Mouse (Mus musculus) myocyte (in vitro differentiated cells): Measurements from ENCODE around the gene Usp48. TPM values are rescaled to one million over a fixed set of nuclear protein-coding genes. Genes with fewer than 3 reads are reported as not detected.
A peak's percentile ranks its signal among the peaks of the same experiment; 100 is the strongest.

ENCODE experiments used
- H3K27me3 ChIP-seq: one replicate; pipeline ENCODE4 v1.6.1; 2011; ENCODE audit not compliant: control insufficient read depth, insufficient read depth, insufficient read length
- H3K36me3 ChIP-seq: one replicate; pipeline ENCODE4 v1.6.1; 2011; ENCODE audit not compliant: control insufficient read depth, insufficient read depth
- H3K4me2 ChIP-seq: one replicate; pipeline ENCODE4 v1.6.1; 2011; ENCODE audit warnings: low read depth, control low read depth
- H3K4me3 ChIP-seq: one replicate; pipeline ENCODE4 v1.5.1; 2011; ENCODE audit warnings: mild to moderate bottlenecking, control low read depth, moderate library complexity
- H3K79me2 ChIP-seq: one replicate; pipeline ENCODE4 v1.6.1; 2011; ENCODE audit not compliant: control insufficient read depth, insufficient read depth
- H3ac ChIP-seq: one replicate; pipeline ENCODE4 v1.6.1; 2011; ENCODE audit not compliant: control insufficient read depth, insufficient read length
- CEBPB ChIP-seq: IDR thresholded peaks from 2 replicates; pipeline ENCODE4 v1.6.1; 2011; ENCODE audit warnings: mild to moderate bottlenecking, moderate library complexity; ENCODE audit not compliant: poor library complexity, insufficient read depth, severe bottlenecking
- E2F4 ChIP-seq: IDR thresholded peaks from one replicate; pipeline ENCODE4 v1.6.1; 2011; ENCODE audit warnings: mild to moderate bottlenecking, control low read depth, moderate library complexity; ENCODE audit not compliant: insufficient read depth
- MAX ChIP-seq: IDR thresholded peaks from one replicate; pipeline ENCODE4 v1.6.1; 2011; ENCODE audit warnings: low read depth, mild to moderate bottlenecking, control low read depth
- MYOD1 ChIP-seq, 3 experiments: IDR thresholded peaks; one replicate each; pipeline ENCODE4 v1.6.1; 2011; ENCODE audit warnings: control low read depth in 2 of 3, low read depth in 2 of 3, mild to moderate bottlenecking in 2 of 3, moderate library complexity in 1 of 3; ENCODE audit not compliant: insufficient read length in 2 of 3, control insufficient read depth in 1 of 3
- MYOG ChIP-seq, 3 experiments: IDR thresholded peaks; one replicate each; pipeline ENCODE4 v1.6.1; 2011; ENCODE audit warnings: control low read depth in 2 of 3, low read depth in 2 of 3, mild to moderate bottlenecking in 2 of 3; ENCODE audit not compliant: insufficient read length in 2 of 3, control insufficient read depth in 1 of 3, insufficient read depth in 1 of 3
- POLR2A ChIP-seq: IDR thresholded peaks from one replicate; pipeline ENCODE4 v1.6.1; 2011; ENCODE audit warnings: low read depth, mild to moderate bottlenecking, control low read depth, moderate library complexity; ENCODE audit not compliant: insufficient read length
- POLR2AphosphoS2 ChIP-seq: IDR thresholded peaks from one replicate; pipeline ENCODE4 v1.6.1; 2011; ENCODE audit warnings: low read depth, control low read depth; ENCODE audit not compliant: insufficient read length
- REST ChIP-seq: IDR thresholded peaks from one replicate; pipeline ENCODE4 v1.6.1; 2011; ENCODE audit warnings: mild to moderate bottlenecking, control low read depth, moderate library complexity; ENCODE audit not compliant: insufficient read depth, insufficient read length
- SRF ChIP-seq: IDR thresholded peaks from one replicate; pipeline ENCODE4 v1.6.1; 2011; ENCODE audit warnings: low read depth; ENCODE audit not compliant: control insufficient read depth, insufficient read length
- TCF12 ChIP-seq: IDR thresholded peaks from one replicate; pipeline ENCODE4 v1.6.1; 2011; ENCODE audit warnings: mild to moderate bottlenecking, control low read depth; ENCODE audit not compliant: poor library complexity, insufficient read depth, severe bottlenecking
- TCF3 ChIP-seq: IDR thresholded peaks from one replicate; pipeline ENCODE4 v1.6.1; 2011; ENCODE audit warnings: low read depth, control low read depth; ENCODE audit not compliant: insufficient read length
- USF1 ChIP-seq: IDR thresholded peaks from one replicate; pipeline ENCODE4 v1.6.1; 2011; ENCODE audit warnings: low read depth, mild to moderate bottlenecking, control low read depth, moderate library complexity
- polyA plus RNA-seq: library from polyadenylated mRNA; unstranded; fragments of >200 nt; fragmentation: generic; extraction: Trizol; gene quantifications from one replicate; pipeline ENCODE4 v1.2.1, GENCODE M21; 2012; ENCODE audit warnings: missing spikeins

Usp48 gene
- polyA plus RNA-seq, 1 experiment: 14.2 TPM

DNA sequence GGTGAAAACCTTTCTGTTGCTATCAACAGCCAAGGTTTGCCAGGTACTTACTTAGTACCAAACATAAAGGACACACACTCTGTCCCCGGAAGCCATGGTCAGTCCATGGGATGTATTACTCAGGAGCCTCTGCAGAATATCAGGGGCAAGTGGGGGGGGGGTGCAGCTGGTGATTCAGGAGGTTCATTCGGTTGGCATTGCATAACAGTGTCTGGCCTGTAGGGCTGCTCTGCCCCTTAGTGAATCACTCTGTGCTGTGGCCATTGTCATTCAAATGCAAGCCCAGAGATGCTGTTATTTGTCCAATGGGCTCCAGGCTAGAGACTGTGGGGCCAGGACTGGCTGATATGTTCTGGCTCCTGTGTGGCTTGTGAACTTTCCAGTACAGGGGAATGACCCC, 111.0 kb downstream of the Usp48 start:
- Histone ChIP-seq H3K27me3 (peaks cover 21% of the 10 kb centered on the region), H3K79me2 (no peaks in the 10 kb centered on the region), H3K36me3 (no peaks in the 10 kb centered on the region), H3K4me3 (no peak overlapping the region), H3K4me2 (no peak overlapping the region), H3ac (no peak overlapping the region)
- TF ChIP-seq CEBPB (peak; percentile 66), POLR2AphosphoS2 (no peak)

DNA sequence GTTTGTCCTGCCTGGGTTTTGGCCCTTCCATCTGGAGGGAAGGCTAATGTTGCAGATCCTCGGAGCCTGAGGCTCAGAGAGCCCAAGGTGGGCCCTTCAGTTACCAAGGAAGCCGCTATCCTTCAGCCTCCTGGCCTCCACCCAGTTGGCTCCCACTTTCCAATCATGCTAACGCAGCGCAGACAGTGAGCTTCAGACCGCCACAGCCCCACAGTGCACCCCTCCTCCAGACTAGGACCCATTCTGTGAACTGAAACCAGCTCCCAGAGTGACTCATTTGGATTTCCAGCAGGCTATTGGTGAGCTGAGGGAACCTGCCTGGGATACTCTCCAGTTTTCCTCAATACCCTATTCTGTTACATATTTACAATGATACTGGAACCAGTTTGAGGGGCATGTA, 111.8 kb downstream of the Usp48 start:
- TF ChIP-seq USF1: no peak
- TF ChIP-seq POLR2A: no peak
- H3K4me3 ChIP-seq: no peak overlapping the region
- H3K79me2 ChIP-seq: no peaks in the 10 kb centered on the region
- H3K36me3 ChIP-seq: no peaks in the 10 kb centered on the region
- H3K4me2 ChIP-seq: no peak overlapping the region
- H3ac ChIP-seq: no peak overlapping the region
- peaks cover 16% of the 10 kb centered on the region for H3K27me3 ChIP-seq

DNA sequence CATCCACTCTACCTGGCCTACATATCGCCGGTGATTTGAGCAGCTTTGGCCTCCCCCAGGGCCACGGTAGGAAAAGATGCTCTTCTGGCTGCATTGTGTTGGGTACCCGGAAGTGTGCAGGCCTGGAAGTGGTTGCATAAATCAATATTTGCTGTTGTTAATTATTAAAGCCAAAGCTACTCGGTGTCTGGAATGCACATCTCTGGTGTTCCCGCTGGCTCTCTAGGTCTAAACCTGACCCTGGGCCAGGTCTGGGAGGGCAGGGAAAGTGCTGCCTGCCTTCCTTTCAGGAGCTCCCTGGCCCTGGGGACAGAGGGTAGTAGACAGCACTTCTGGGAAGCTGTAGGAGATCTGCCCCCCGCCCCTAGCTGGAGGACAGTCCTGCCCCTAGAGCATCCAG, 113.0 kb downstream of the Usp48 start:
- H3K4me3 ChIP-seq: no peak overlapping the region
- H3K36me3 ChIP-seq: no peaks in the 10 kb centered on the region
- H3ac ChIP-seq: no peak overlapping the region
- H3K4me2 ChIP-seq: peak overlapping the region; percentile 96
- peaks cover 22% of the 10 kb centered on the region for H3K27me3 ChIP-seq
- TF ChIP-seq MAX (no peak), MYOD1 (IDR thresholded peaks at IDR 0.05; ENCODE audit: control insufficient read depth in 1 of 3, insufficient read length in 2 of 3, low read depth in 2 of 3) (no peak), POLR2A (no peak), USF1 (no peak), MYOG (IDR thresholded peaks at IDR 0.05; ENCODE audit: control insufficient read depth in 1 of 3, insufficient read depth in 1 of 3, insufficient read length in 2 of 3, low read depth in 2 of 3) (no peak), TCF12 (no peak), CEBPB (no peak), SRF (no peak), POLR2AphosphoS2 (no peak), TCF3 (no peak), REST (no peak), E2F4 (no peak)
- H3K79me2 ChIP-seq: no peaks in the 10 kb centered on the region

DNA sequence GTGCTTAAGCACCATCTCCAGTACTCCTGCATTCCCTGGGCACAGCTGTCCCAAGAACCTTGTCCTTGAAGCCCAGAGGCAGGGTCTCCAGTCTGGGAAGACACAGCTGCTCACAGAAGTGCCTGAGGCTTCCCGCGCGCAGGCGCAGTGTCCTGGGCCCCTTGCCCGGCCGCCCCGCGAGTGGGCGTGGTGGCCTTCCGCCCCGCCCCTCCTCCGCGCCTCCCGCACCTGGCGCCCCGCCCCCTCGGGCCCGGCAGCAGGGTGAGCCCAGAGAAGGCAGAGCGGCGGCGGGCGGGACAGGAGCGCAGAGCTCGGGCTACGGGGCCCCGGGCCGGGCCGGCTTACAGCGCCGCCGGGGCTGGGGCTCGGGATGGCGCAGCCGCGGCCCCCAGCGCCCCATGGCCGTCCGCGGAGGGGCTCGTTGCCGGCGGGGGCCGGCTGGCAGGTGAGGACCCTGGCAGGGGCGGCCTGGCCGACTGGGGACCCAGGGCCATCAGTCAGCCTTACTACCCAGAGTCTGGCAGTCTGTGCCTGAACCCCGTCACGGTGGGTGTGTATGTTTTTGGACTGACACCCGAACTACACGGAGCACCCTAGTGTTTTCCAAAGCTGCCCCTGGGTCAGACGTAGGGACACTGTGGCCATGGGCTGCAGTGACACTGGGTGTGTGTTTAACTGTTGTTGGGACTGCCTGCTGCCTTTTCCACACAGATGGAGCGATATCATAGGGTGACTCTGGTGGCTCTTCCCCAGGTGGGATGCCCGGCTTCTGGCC, 113.8 kb downstream of the Usp48 start:
- Histone ChIP-seq H3K27me3 (peaks cover 24% of the 10 kb centered on the region), H3ac (no peak overlapping the region), H3K4me2 (peak overlapping the region; percentile 96), H3K36me3 (no peaks in the 10 kb centered on the region), H3K79me2 (no peaks in the 10 kb centered on the region), H3K4me3 (no peak overlapping the region)
- TF ChIP-seq MYOD1 (IDR thresholded peaks at IDR 0.05; ENCODE audit: control insufficient read depth in 1 of 3, insufficient read length in 2 of 3, low read depth in 2 of 3) (peak in 2 of 3 experiments; percentile 6 to 56), POLR2AphosphoS2 (no peak), TCF3 (no peak), REST (no peak), POLR2A (peak; percentile 24), SRF (no peak), E2F4 (no peak), MAX (no peak), USF1 (no peak), MYOG (IDR thresholded peaks at IDR 0.05; ENCODE audit: control insufficient read depth in 1 of 3, insufficient read depth in 1 of 3, insufficient read length in 2 of 3, low read depth in 2 of 3) (peak in 1 of 3 experiments; percentile 63), CEBPB (no peak), TCF12 (no peak)

Other genes with a start within 250 kb of the Usp48 start
- 298 TPM for gene Cdc42, start 236.0 kb upstream of the Usp48 start, polyA plus RNA-seq
- 0.14 TPM for gene Cela3a, start 184.0 kb upstream of the Usp48 start, polyA plus RNA-seq
- gene Cela3b, start 163.2 kb upstream of the Usp48 start, polyA plus RNA-seq: 0.38 TPM
- 0.55 TPM for gene 1700013G24Rik, start 140.5 kb upstream of the Usp48 start, polyA plus RNA-seq
- 209 TPM for gene Hspg2, start 125.0 kb upstream of the Usp48 start, polyA plus RNA-seq
- gene Ldlrad2, start 19.2 kb upstream of the Usp48 start, polyA plus RNA-seq: not detected
- gene Rap1gap, start 71.0 kb downstream of the Usp48 start, polyA plus RNA-seq: 1.3 TPM
- gene Alpl, start 202.6 kb downstream of the Usp48 start, polyA plus RNA-seq: 0.07 TPM